Mouse (Mus musculus): ENCODE measurements at regions not wholly inside any gene's neighbourhood (a gene's known extent, or its start where the extent isn't known, plus 50 kb on each side); places are given as distances from the start of the nearest gene placed in this dataset.

- peak; percentile 16 to 20 for DNase-seq
Observed at GRCm38 (mm10) chr3:14952169-14952729, 66.2 kb downstream of the Car2 start.

- DNase-seq: no peak
Observed at GRCm38 (mm10) chr3:14952951-14953350, 66.9 kb downstream of the Car2 start.

GRCm38 (mm10) chr3:14957481-14957880 lies 71.4 kb downstream of the Car2 start:
- no peak for DNase-seq

GRCm38 (mm10) chr3:14958277-14958676 lies 72.2 kb downstream of the Car2 start:
- DNase-seq: no peak

GRCm38 (mm10) chr3:14959586-14959985 lies 73.5 kb downstream of the Car2 start:
- no peak for DNase-seq

- DNase-seq: no peak
Observed at GRCm38 (mm10) chr3:14964795-14965194, 78.7 kb downstream of the Car2 start.

- no peak for DNase-seq
Observed at GRCm38 (mm10) chr3:14965438-14966044, 79.5 kb downstream of the Car2 start.

GRCm38 (mm10) chr3:14967235-14967634 lies 81.2 kb downstream of the Car2 start:
- no peak for DNase-seq

- DNase-seq: no peak
Observed at GRCm38 (mm10) chr3:14968345-14968744, 82.3 kb downstream of the Car2 start.

GRCm38 (mm10) chr3:14969698-14970097 lies 83.6 kb downstream of the Car2 start:
- no peak for DNase-seq

- DNase-seq: no peak
Observed at GRCm38 (mm10) chr3:14971647-14972046, 85.6 kb downstream of the Car2 start.

- DNase-seq: no peak
Observed at GRCm38 (mm10) chr3:14974758-14975157, 88.7 kb downstream of the Car2 start.

GRCm38 (mm10) chr3:14975203-14975602 lies 89.1 kb downstream of the Car2 start:
- DNase-seq: no peak

GRCm38 (mm10) chr3:14979116-14979613 lies 93.1 kb downstream of the Car2 start:
- DNase-seq: no peak

- DNase-seq: no peak
Observed at GRCm38 (mm10) chr3:14989635-14990034, 103.6 kb downstream of the Car2 start.

- DNase-seq: no peak
Observed at GRCm38 (mm10) chr3:14993936-14994335, 107.9 kb downstream of the Car2 start.

GRCm38 (mm10) chr3:14997241-14997640 lies 111.2 kb downstream of the Car2 start:
- DNase-seq: no peak

- no peak for DNase-seq
Observed at GRCm38 (mm10) chr3:14998521-14998920, 112.4 kb downstream of the Car2 start.

- no peak for DNase-seq
Observed at GRCm38 (mm10) chr3:14999411-14999810, 113.3 kb downstream of the Car2 start.

- DNase-seq: no peak
Observed at GRCm38 (mm10) chr3:14999914-15000313, 113.8 kb downstream of the Car2 start.

GRCm38 (mm10) chr3:15000657-15001056 lies 114.6 kb downstream of the Car2 start:
- no peak for DNase-seq

GRCm38 (mm10) chr3:15007821-15008220 lies 121.7 kb downstream of the Car2 start:
- no peak for DNase-seq

- DNase-seq: no peak
Observed at GRCm38 (mm10) chr3:15008501-15008900, 122.4 kb downstream of the Car2 start.

- DNase-seq: no peak
Observed at GRCm38 (mm10) chr3:15009747-15010146, 123.7 kb downstream of the Car2 start.

- DNase-seq: no peak
Observed at GRCm38 (mm10) chr3:15016621-15017020, 130.5 kb downstream of the Car2 start.
